Mouse (Mus musculus) C3H10T1/2 (cell line): Measurements from ENCODE around the gene 9530053A07Rik. TPM values are rescaled to one million over a fixed set of nuclear protein-coding genes. Genes with fewer than 3 reads are reported as not detected.

Experiments
- polyA plus RNA-seq, 2 experiments: library from polyadenylated mRNA; unstranded; fragments of >200 nt; fragmentation: generic; extraction: Trizol; gene quantifications; one replicate each; pipeline ENCODE4 v1.2.1; 2012; ENCODE audit warnings: missing spikeins in 2 of 2

The 9530053A07Rik gene
- 1 to 10 TPM in 1 of 2 experiments, under 1 TPM in 1; 0.07 to 1.5 TPM for polyA plus RNA-seq

DNA sequence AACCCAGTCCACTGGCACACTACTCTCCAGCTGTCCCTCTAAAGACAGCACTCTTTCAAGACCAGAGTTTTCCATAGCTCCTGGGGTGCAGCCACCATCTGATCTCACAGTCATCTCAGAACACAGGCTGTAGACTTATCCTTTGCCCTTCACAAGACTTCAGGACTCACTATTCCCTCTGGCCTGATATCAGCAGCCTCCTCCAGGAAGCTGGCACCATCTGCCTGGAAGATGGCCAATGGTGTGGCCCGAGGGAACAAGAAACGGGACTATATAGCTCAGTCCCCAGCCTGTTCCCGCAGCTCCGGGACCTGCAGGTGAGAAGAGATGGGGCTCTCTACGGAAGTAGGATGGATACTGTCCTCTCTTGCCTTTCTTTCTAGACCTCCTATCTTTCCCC lies at the start of gene 9530053A07Rik:
TSS of gene 9530053A07Rik (plus strand) at position 301 of the 400 bp plus-strand sequence.

DNA sequence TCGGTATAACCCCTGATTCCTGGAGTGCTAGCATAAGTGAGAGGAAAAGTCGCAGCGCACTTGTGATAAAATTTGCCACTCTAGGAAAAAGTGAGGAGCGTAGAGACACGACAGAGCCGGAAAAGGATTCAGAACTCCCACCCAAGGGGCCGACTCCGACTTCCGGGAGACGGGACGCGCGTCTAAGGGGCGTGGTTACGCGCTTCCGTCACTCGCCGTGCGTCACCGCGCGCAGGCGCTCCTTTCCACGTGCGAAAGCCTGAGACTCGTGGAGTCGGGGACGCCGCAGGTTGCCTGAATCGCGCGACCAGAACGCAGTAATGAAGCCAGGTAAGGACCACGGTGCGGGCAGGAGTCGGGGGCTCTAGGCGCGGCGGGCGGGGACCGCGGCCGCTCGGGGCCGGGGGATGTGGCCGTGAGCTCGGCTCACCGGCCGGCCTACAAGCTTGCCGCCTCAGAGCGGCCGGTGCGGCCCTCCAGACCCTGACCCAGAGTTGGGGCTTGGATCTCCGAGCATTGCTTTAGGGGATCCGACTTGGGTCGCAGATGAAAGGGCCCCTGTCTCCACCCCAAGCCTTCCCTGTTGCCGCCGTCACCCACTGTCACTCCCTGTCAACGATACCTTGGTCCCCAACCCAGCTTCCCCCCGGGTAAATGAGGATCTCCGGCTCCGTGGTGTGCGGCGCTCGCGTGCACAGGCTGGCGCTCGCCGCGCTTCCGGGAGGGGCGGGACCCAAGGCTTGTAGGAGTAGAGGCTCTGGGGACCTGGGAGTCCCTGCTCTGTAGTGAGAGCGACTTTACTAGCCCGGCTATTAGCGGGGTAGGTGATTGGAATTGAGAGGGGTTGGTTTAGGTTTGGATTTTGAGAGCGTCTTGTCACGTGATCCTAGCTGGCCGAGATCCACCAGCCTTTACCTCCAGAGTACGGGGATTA lies 40.5 kb downstream of the 9530053A07Rik start, which contains the start of gene Fbl:
TSS of gene Fbl (plus strand) at position 222 of the 934 bp plus-strand sequence.

DNA sequence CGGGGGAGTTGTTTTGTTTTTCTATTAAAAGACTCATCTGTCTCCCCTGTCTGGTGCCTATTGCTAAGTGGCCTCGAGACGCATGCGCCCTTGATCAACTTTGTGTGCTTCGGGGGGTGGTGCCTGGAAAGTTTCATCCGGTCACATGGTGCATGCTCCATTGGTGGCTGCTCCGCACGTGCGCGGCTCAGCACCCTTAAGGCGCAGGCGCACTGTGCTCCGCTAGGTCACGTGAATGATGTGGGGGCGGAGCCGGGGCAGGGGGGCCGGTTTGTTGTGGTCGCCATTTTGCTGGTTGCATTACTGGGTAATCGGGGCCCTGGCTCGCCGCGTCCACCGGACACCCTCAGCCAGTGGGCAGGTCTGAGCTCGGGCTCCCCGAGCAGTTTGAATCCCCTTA lies 50.0 kb downstream of the 9530053A07Rik start, which contains the start of gene Dyrk1b:
TSS of gene Dyrk1b (plus strand) at position 242 of the 400 bp plus-strand sequence.

Other genes with a start within 250 kb of the 9530053A07Rik start
- gene Zfp974, start 200.0 kb upstream of the 9530053A07Rik start, polyA plus RNA-seq: 1 to 10 TPM in 1 of 2 experiments, under 1 TPM in 1; 0.29 to 2.0 TPM
- 1 to 10 TPM in 1 of 2 experiments, under 1 TPM in 1; 0.14 to 1.9 TPM for gene Zfp780b, start 150.3 kb upstream of the 9530053A07Rik start, polyA plus RNA-seq
- under 1 TPM; 0.01 to 0.13 TPM for gene Zfp850, start 115.4 kb upstream of the 9530053A07Rik start, polyA plus RNA-seq
- gene Psmc4, start 79.4 kb upstream of the 9530053A07Rik start, polyA plus RNA-seq: 100 to 1,000 TPM; 122 to 215 TPM
- gene Fcgbp, start 58.2 kb upstream of the 9530053A07Rik start, polyA plus RNA-seq: under 1 TPM in 1 of 2 experiments, not detected in 1; 0.02 TPM
- 100 to 1,000 TPM in 1 of 2 experiments, 10 to 100 TPM in 1; 97.0 to 392 TPM for gene Fbl, start 40.2 kb downstream of the 9530053A07Rik start, polyA plus RNA-seq
- 10 to 100 TPM in 1 of 2 experiments, 1 to 10 TPM in 1; 6.2 to 27.4 TPM for gene Dyrk1b, start 50.0 kb downstream of the 9530053A07Rik start, polyA plus RNA-seq
- gene Eid2, start 138.4 kb downstream of the 9530053A07Rik start, polyA plus RNA-seq: 10 to 100 TPM in 1 of 2 experiments, 1 to 10 TPM in 1; 6.7 to 11.4 TPM
- 1 to 10 TPM; 1.6 to 7.0 TPM for gene Eid2b, start 148.3 kb downstream of the 9530053A07Rik start, polyA plus RNA-seq
- gene Selenov, start 161.7 kb downstream of the 9530053A07Rik start, polyA plus RNA-seq: not detected
- under 1 TPM in 1 of 2 experiments, not detected in 1; 0.02 TPM for gene Dll3, start 172.8 kb downstream of the 9530053A07Rik start, polyA plus RNA-seq
- gene Timm50, start 182.6 kb downstream of the 9530053A07Rik start, polyA plus RNA-seq: 100 to 1,000 TPM in 1 of 2 experiments, 10 to 100 TPM in 1; 52.9 to 176 TPM
- gene Supt5, start 209.3 kb downstream of the 9530053A07Rik start, polyA plus RNA-seq: 100 to 1,000 TPM in 1 of 2 experiments, 10 to 100 TPM in 1; 59.3 to 103 TPM
- over 10,000 TPM in 1 of 2 experiments, 1,000 to 10,000 TPM in 1; 5,175 to 11,723 TPM for gene Rps16, start 221.2 kb downstream of the 9530053A07Rik start, polyA plus RNA-seq
- gene Plekhg2, start 243.1 kb downstream of the 9530053A07Rik start, polyA plus RNA-seq: 10 to 100 TPM in 1 of 2 experiments, 1 to 10 TPM in 1; 7.3 to 36.1 TPM